Mouse (Mus musculus): ENCODE results near the gene Ifnl3. TPM values are rescaled to one million over a fixed set of nuclear protein-coding genes. Genes with fewer than 3 reads are reported as not detected.
"Not testable (repeated sequence)": the region's sequence is repeated elsewhere in the genome, so short reads cannot be mapped to it uniquely, and the experiment has no call there.

Gene Ifnl3
- not detected in 2 replicates for polyA plus RNA-seq (2015; fragmentation: Nextera tagmentation; extraction: Ambion mirVana)

DNA sequence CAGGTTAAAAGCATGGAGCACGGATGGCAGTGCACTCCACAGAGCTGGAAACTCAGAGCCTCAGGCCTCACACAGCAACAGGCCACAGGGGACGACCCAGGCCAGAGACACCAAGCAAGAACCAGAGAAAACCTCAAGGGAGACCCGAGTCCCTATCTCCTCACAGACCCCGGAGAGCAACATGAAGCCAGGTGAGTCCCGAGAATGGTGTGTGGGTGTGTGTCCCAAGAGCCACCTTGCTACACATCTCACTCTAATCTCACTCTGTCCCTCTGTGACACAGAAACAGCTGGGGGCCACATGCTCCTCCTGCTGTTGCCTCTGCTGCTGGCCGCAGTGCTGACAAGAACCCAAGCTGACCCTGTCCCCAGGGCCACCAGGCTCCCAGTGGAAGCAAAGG, at the start of gene Ifnl3:
Gene Ifnl3, plus strand, starts transcription at position 301 of the 400 bp plus-strand sequence.
- H3K27me3 ChIP-seq (ENCODE audit: insufficient read depth, low read length); H3K27ac ChIP-seq (ENCODE audit: low read length); H3K9ac ChIP-seq (replicated peaks; ENCODE audit: low read length); H3K4me2 ChIP-seq (replicated peaks; ENCODE audit: low read depth, low read length); H3K4me3 ChIP-seq (ENCODE audit: low read length); ATAC-seq (ENCODE audit: low FRiP score, low TSS enrichment); H3K9me3 ChIP-seq (ENCODE audit: low read length); H3K36me3 ChIP-seq (ENCODE audit: insufficient read depth, low read length); H3K4me1 ChIP-seq (ENCODE audit: insufficient read depth, low read length): not testable (repeated sequence)
- WGBS = 66% methylated on average over 5 of the region's 6 CpGs

DNA sequence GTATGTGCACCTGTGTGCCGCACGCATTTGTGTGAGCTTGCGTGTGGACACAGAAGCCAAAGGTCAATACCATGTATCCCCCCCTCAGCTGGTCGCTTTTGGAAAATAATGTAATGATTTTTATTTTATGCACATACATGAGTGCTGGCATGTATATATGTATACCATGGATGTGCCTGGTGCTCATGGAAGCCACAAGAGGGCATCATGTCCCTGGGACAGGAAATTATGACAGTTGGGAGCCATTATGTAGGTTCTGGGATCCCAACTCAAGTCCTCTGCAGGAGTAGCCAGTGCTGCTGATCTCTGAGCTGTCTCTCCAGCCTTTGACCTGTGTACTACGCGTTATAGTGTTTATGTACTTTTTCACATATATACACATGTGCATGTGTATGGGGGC, 46.4 kb upstream of the Ifnl3 start:
- no peaks in the 10 kb centered on the region for H3K36me3 ChIP-seq (ENCODE audit: insufficient read depth, low read length)
- WGBS = 86% methylated on average over 6 of the region's 6 CpGs

DNA sequence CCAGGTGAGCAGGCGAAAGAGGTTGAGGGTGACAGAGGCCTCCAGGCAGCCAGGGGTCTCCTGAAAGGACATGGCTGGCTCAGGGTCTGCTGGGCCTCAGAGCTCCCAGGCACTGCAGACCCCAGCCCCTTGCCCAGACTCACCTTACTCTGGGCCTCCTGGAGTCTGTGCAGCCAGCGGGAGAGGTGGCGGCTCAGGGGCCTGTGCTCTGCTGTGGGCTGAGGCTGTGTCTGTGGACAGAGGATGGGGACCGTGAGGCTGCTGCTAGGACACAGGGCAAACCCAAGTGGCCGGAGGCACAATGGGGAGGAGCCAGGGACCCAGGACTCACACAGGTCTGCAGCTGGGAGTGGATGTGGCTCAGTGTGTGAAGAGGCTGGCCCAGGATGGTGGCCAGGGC, 45.3 kb upstream of the Ifnl3 start:
- Histone ChIP-seq H3K9ac (replicated peaks; ENCODE audit: low read length) (no peak overlapping the region), H3K9me3 (ENCODE audit: low read length) (no peaks in the 10 kb centered on the region), H3K4me3 (ENCODE audit: low read length) (no peak overlapping the region), H3K4me1 (ENCODE audit: insufficient read depth, low read length) (no peaks in the 10 kb centered on the region; the same call in 1 of the 2 replicates), H3K27me3 (ENCODE audit: insufficient read depth, low read length) (0 out of 2 replicates have a peak, but pooled peaks cover 2% of the 10 kb centered on the region), H3K36me3 (ENCODE audit: insufficient read depth, low read length) (no peaks in the 10 kb centered on the region), H3K4me2 (replicated peaks; ENCODE audit: low read depth, low read length) (no peak overlapping the region), H3K27ac (ENCODE audit: low read length) (no peak overlapping the region)
- peak; percentile 46; the same call in 1 of the 2 replicates for ATAC-seq (ENCODE audit: low FRiP score, low TSS enrichment)
- 79% methylated on average over 5 of the region's 5 CpGs for WGBS

More for the DNA sequence above, 46.4 kb upstream of the Ifnl3 start:
- H3K9ac ChIP-seq (replicated peaks; ENCODE audit: low read length) = no peak overlapping the region
- H3K4me2 ChIP-seq (replicated peaks; ENCODE audit: low read depth, low read length) = no peak overlapping the region
- H3K27me3 ChIP-seq (ENCODE audit: insufficient read depth, low read length) = 0 out of 2 replicates have a peak, but pooled peaks cover 2% of the 10 kb centered on the region
- H3K27ac ChIP-seq (ENCODE audit: low read length) = no peak overlapping the region
- no peaks in the 10 kb centered on the region for H3K9me3 ChIP-seq (ENCODE audit: low read length)
- H3K4me3 ChIP-seq (ENCODE audit: low read length) = no peak overlapping the region
- no peaks in the 10 kb centered on the region; the same call in 1 of the 2 replicates for H3K4me1 ChIP-seq (ENCODE audit: insufficient read depth, low read length)
- ATAC-seq (ENCODE audit: low FRiP score, low TSS enrichment) = no peak

DNA sequence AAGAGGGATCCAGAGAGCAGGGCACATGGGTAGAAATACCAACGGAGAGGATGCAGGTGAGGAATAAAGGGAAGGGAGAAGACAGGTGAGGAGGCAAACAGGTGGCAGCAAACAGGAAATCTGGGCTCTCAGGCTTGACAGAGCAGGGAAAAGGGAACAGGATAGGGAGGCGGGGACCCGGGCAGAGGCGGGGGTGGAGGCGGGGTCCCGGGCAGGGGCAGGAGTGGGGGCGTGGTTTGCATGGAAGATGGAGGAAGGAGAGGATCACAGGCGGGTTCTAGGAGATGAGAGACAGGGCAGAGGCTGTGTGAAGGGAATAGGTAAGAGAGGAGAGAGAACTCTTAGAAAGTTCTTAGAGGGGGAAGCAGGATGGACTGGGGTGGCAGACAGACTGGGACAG, 43.8 kb upstream of the Ifnl3 start:
- Histone ChIP-seq H3K4me2 (replicated peaks; ENCODE audit: low read depth, low read length) (0 out of 2 replicates have a peak overlapping the region, but pooled peaks have one; percentile 5), H3K27ac (ENCODE audit: low read length) (no peak overlapping the region), H3K36me3 (ENCODE audit: insufficient read depth, low read length) (no peaks in the 10 kb centered on the region), H3K4me3 (ENCODE audit: low read length) (no peak overlapping the region), H3K4me1 (ENCODE audit: insufficient read depth, low read length) (no peaks in the 10 kb centered on the region; the same call in 1 of the 2 replicates), H3K9me3 (ENCODE audit: low read length) (no peaks in the 10 kb centered on the region), H3K9ac (replicated peaks; ENCODE audit: low read length) (no peak overlapping the region), H3K27me3 (ENCODE audit: insufficient read depth, low read length) (0 out of 2 replicates have a peak, but pooled peaks cover under 1% of the 10 kb centered on the region)
- WGBS = 7% methylated on average over 8 of the region's 8 CpGs
- ATAC-seq (ENCODE audit: low FRiP score, low TSS enrichment) = peak; percentile 70; the same call in 1 of the 2 replicates

DNA sequence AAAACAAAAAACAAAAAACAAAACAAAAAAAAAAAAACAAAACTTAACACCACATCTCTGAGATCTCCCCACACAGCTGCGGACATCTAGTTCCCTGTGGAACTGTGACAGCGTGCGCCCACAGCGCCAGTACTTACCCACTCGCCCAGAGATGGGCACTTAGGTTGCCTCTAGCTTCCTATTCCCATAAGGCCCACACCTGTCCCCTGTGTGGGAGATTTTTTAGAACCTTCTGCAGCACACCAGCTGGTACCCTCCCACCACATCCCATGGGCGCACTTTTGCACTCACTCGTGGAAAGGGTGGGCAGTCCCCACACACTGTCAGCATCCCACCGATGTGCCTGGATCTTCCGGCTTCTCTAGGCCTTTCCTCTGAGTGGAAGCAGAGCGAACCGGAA, 39.8 kb upstream of the Ifnl3 start:
- no peak overlapping the region for H3K4me2 ChIP-seq (replicated peaks; ENCODE audit: low read depth, low read length)
- no peak overlapping the region for H3K9ac ChIP-seq (replicated peaks; ENCODE audit: low read length)
- H3K4me3 ChIP-seq (ENCODE audit: low read length) = no peak overlapping the region
- H3K27ac ChIP-seq (ENCODE audit: low read length) = no peak overlapping the region
- H3K4me1 ChIP-seq (ENCODE audit: insufficient read depth, low read length) = peaks cover 3% of the 10 kb centered on the region
- no peaks in the 10 kb centered on the region for H3K36me3 ChIP-seq (ENCODE audit: insufficient read depth, low read length)
- H3K9me3 ChIP-seq (ENCODE audit: low read length) = no peaks in the 10 kb centered on the region
- WGBS = 78% methylated on average over 11 of the region's 11 CpGs
- H3K27me3 ChIP-seq (ENCODE audit: insufficient read depth, low read length) = 0 out of 2 replicates have a peak, but pooled peaks cover 2% of the 10 kb centered on the region
- ATAC-seq (ENCODE audit: low FRiP score, low TSS enrichment) = no peak

DNA sequence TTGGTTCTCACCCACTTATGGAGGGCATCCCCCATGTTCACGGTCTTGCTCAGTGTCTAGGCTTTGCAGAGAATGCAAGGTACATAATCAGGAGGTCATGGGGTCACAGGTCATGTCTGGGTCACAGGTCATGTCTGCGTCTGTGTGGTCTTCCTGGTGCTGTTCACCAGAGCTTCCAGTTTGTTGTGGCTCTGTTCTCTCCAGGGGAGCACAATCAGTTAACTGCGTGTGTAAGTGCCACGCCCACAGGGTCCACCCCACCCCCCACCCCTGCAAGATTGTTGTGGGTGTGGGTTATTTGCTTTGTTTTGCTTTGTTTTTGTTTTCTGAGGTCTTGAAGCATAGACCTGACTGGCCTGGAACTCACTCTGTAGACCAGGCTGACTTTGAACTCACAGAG, 38.4 kb upstream of the Ifnl3 start:
- ATAC-seq (ENCODE audit: low FRiP score, low TSS enrichment) = no peak
- H3K4me1 ChIP-seq (ENCODE audit: insufficient read depth, low read length) = peaks cover 11% of the 10 kb centered on the region
- no peak overlapping the region for H3K9ac ChIP-seq (replicated peaks; ENCODE audit: low read length)
- no peak overlapping the region for H3K4me2 ChIP-seq (replicated peaks; ENCODE audit: low read depth, low read length)
- no peaks in the 10 kb centered on the region for H3K9me3 ChIP-seq (ENCODE audit: low read length)
- WGBS = 31% methylated on average over 4 of the region's 4 CpGs
- H3K4me3 ChIP-seq (ENCODE audit: low read length) = no peak overlapping the region
- H3K27ac ChIP-seq (ENCODE audit: low read length) = no peak overlapping the region
- no peaks in the 10 kb centered on the region for H3K36me3 ChIP-seq (ENCODE audit: insufficient read depth, low read length)
- H3K27me3 ChIP-seq (ENCODE audit: insufficient read depth, low read length) = 0 out of 2 replicates have a peak, but pooled peaks cover 2% of the 10 kb centered on the region

DNA sequence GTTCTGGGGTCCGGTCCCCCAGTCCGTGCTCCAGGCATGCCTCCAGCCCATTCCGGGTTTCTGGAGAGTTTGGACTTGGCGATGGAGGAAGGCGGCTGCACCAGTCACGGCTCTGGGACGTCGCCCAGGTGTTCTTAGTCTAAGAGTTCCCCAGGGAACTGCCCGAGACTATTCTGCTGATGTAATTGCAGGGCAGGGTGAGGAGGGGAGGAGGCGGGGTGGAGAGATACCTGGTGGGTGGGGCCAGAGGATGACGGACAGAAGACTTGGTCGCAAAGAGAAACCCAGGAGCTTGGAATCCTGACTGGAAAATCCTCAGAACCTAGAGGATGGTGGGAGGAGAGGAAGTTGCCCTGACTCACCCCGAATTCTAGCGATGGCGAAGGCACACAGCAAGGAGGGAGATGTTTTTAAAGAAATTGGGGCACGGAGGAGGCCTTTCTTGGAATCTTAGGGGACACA, 34.6 kb upstream of the Ifnl3 start:
- ATAC-seq (ENCODE audit: low FRiP score, low TSS enrichment) = peak; percentile 61; the same call in 1 of the 2 replicates
- Histone ChIP-seq H3K27ac (ENCODE audit: low read length) (no peak overlapping the region), H3K9ac (replicated peaks; ENCODE audit: low read length) (0 out of 2 replicates have a peak overlapping the region, but pooled peaks have one; percentile 4), H3K4me1 (ENCODE audit: insufficient read depth, low read length) (peaks cover 11% of the 10 kb centered on the region), H3K4me3 (ENCODE audit: low read length) (peak overlapping the region; percentile 27), H3K27me3 (ENCODE audit: insufficient read depth, low read length) (0 out of 2 replicates have a peak, but pooled peaks cover 2% of the 10 kb centered on the region), H3K4me2 (replicated peaks; ENCODE audit: low read depth, low read length) (peak overlapping the region; percentile 48), H3K36me3 (ENCODE audit: insufficient read depth, low read length) (no peaks in the 10 kb centered on the region), H3K9me3 (ENCODE audit: low read length) (no peaks in the 10 kb centered on the region)
- 4% methylated on average over 16 of the region's 16 CpGs for WGBS

DNA sequence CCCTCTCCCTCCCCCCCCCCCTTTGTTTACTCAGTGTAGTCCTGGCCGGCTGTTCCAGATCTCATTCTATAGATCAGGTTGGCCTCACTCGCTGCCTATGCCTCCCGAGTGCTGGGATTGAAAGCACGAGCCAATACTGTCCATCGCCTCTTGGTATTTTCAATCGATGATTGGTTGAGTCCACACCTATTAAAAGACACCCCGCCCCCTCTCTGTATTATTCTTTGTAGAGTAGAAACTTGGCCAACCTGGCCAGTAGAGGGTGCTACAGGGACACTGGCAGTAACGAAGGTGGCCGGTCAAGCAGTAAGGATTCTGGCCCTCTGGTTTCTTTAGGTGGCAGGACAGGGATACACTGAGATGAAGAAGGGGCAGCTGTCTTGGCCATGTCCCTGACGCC, 32.2 kb upstream of the Ifnl3 start:
- H3K4me3 ChIP-seq (ENCODE audit: low read length) = peak overlapping the region; percentile 11; the same call in 1 of the 2 replicates
- H3K27me3 ChIP-seq (ENCODE audit: insufficient read depth, low read length) = no peaks in the 10 kb centered on the region
- ATAC-seq (ENCODE audit: low FRiP score, low TSS enrichment) = peak; percentile 63; the same call in 1 of the 2 replicates
- no peak overlapping the region for H3K27ac ChIP-seq (ENCODE audit: low read length)
- 4% methylated on average over 10 of the region's 10 CpGs for WGBS
- H3K9me3 ChIP-seq (ENCODE audit: low read length) = no peaks in the 10 kb centered on the region
- H3K36me3 ChIP-seq (ENCODE audit: insufficient read depth, low read length) = no peaks in the 10 kb centered on the region
- H3K9ac ChIP-seq (replicated peaks; ENCODE audit: low read length) = no peak overlapping the region
- peak overlapping the region; percentile 41 for H3K4me2 ChIP-seq (replicated peaks; ENCODE audit: low read depth, low read length)
- peaks cover 11% of the 10 kb centered on the region for H3K4me1 ChIP-seq (ENCODE audit: insufficient read depth, low read length)

DNA sequence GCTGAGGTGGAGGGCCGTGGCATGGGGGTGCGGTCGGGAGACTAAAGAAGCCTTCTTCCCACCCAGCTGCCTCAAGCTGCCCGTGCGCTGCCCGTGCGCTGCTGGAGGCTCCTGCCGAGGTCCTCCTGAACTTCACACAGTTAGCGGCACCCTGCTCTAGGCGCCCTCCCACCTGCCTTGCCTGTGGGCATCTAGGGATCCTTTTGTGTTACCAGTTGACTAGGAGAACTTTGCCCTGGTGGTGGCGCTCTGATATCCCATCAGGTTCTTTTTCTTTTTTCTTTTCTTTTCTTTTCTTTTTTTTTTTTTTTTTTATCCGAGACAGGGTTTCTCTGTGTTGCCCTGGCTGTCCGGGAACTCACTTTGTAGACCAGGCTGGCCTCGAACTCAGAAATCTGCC, 31.7 kb upstream of the Ifnl3 start:
- ATAC-seq (ENCODE audit: low FRiP score, low TSS enrichment) = no peak
- no peaks in the 10 kb centered on the region for H3K36me3 ChIP-seq (ENCODE audit: insufficient read depth, low read length)
- peaks cover 11% of the 10 kb centered on the region for H3K4me1 ChIP-seq (ENCODE audit: insufficient read depth, low read length)
- peak overlapping the region; percentile 41 for H3K4me2 ChIP-seq (replicated peaks; ENCODE audit: low read depth, low read length)
- H3K9me3 ChIP-seq (ENCODE audit: low read length) = no peaks in the 10 kb centered on the region
- no peak overlapping the region for H3K9ac ChIP-seq (replicated peaks; ENCODE audit: low read length)
- H3K4me3 ChIP-seq (ENCODE audit: low read length) = peak overlapping the region; percentile 11; the same call in 1 of the 2 replicates
- no peaks in the 10 kb centered on the region for H3K27me3 ChIP-seq (ENCODE audit: insufficient read depth, low read length)
- WGBS = 30% methylated on average over 14 of the region's 14 CpGs
- H3K27ac ChIP-seq (ENCODE audit: low read length) = no peak overlapping the region

DNA sequence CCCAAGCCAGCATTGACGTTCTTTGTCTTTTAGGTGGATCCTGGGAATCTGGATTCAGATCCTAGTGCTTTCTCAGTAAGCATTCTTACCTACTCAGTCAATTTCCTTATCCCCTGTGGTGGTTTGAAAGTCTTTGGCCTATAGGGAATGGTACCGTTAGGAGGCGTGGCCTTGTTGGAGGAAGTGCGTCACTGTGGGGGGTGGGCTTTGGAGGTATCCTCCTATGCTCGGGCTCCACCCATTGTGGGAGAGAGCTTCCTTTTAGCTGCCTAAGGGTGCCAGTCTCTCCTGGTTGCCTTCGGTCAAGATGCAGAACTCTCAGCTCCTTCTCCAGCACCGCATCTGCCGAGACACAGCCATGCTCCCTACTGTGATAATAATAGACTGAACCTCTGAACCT, 30.3 kb upstream of the Ifnl3 start:
- Histone ChIP-seq H3K27me3 (ENCODE audit: insufficient read depth, low read length) (no peaks in the 10 kb centered on the region), H3K36me3 (ENCODE audit: insufficient read depth, low read length) (no peaks in the 10 kb centered on the region), H3K27ac (ENCODE audit: low read length) (no peak overlapping the region), H3K4me3 (ENCODE audit: low read length) (no peak overlapping the region), H3K9ac (replicated peaks; ENCODE audit: low read length) (no peak overlapping the region), H3K4me1 (ENCODE audit: insufficient read depth, low read length) (peaks cover 11% of the 10 kb centered on the region), H3K9me3 (ENCODE audit: low read length) (no peaks in the 10 kb centered on the region), H3K4me2 (replicated peaks; ENCODE audit: low read depth, low read length) (no peak overlapping the region)
- 91% methylated on average over 8 of the region's 8 CpGs for WGBS
- no peak for ATAC-seq (ENCODE audit: low FRiP score, low TSS enrichment)

Data from kidney, embryonic 16.5 days (tissue).